Mouse (Mus musculus): ENCODE results near the gene Tm6sf1.

DNA sequence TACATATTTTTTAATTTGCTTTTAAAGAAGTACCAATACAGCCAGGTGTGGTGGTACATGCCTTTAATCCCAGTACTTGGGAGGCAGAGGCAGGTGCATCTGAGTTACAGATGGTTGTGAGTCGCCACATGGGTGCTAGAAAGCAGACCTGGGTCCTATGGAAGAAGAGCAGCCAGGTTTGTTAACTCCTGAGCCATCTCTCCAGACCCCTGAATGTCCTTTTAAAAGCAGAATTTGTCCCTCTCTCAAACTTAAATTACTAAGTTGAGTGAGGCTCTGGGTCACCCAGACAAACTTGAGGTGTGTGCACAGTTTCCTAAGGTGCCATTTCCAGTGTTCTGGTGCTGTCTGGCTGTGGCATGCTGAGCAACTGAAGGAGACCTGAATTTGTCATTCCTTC lies 3.1 kb upstream of the Tm6sf1 start, which contains the start of gene Gm10160:
- TF ChIP-seq ZNF384 (IDR thresholded peaks at IDR 0.05; ENCODE audit: low read depth, low read length) (no peak), MAFK (IDR thresholded peaks at IDR 0.05; ENCODE audit: insufficient read depth, low read depth, low read length) (no peak), CHD2 (IDR thresholded peaks at IDR 0.05; ENCODE audit: low read depth, low read length) (no peak), ZC3H11A (IDR thresholded peaks at IDR 0.05; ENCODE audit: borderline replicate concordance, low read depth, low read length) (no peak)

Measured in ES-E14 (cell line).